Mouse (Mus musculus) hindbrain, postnatal 0 days (tissue): ENCODE measurements at regions not wholly inside any gene's neighbourhood (a gene's known extent, or its start where the extent isn't known, plus 50 kb on each side); places are given as distances from the start of the nearest gene placed in this dataset.

Experiments used
- ATAC-seq: fragments of 200-750 bp; cut with Nextera tagmentation; 2 replicates; pipeline ENCODE4 v1.8.0; 2017; ENCODE audit warnings: mild to moderate bottlenecking, moderate TSS enrichment, moderate library complexity
- DNase-seq: peaks from one replicate; pipeline ENCODE4 v3.0.0-alpha.2; 2015; ENCODE audit warnings: low spot score
- H3K27ac ChIP-seq: fragments of 300-500 bp; sonication (generic); 2 replicates; pipeline ENCODE4 v1.5.1; 2014; ENCODE audit warnings: mild to moderate bottlenecking
- H3K27me3 ChIP-seq: fragments of 300-500 bp; sonication (generic); 2 replicates; pipeline ENCODE4 v1.6.1; 2014; ENCODE audit warnings: low read length, mixed read lengths; ENCODE audit not compliant: insufficient read depth
- H3K36me3 ChIP-seq: fragments of 300-500 bp; sonication (generic); 2 replicates; pipeline ENCODE4 v1.6.1; 2014; ENCODE audit warnings: low read length, mixed read lengths; ENCODE audit not compliant: insufficient read depth
- H3K4me1 ChIP-seq: fragments of 300-500 bp; sonication (generic); 2 replicates; pipeline ENCODE4 v1.6.1; 2014; ENCODE audit warnings: antibody characterized with exemption, low read length, mixed read lengths; ENCODE audit not compliant: insufficient read depth
- H3K4me2 ChIP-seq: fragments of 300-500 bp; sonication (generic); 2 replicates; pipeline ENCODE4 v1.6.1; 2014; ENCODE audit warnings: low read depth, mild to moderate bottlenecking, low read length, moderate library complexity, mixed read lengths
- H3K4me3 ChIP-seq: fragments of 300-500 bp; sonication (generic); 2 replicates; pipeline ENCODE4 v1.5.1; 2014; ENCODE audit warnings: low read length
- H3K9ac ChIP-seq: fragments of 300-500 bp; sonication (generic); replicated peaks from 2 replicates; pipeline ENCODE4 v1.6.1; 2014; ENCODE audit warnings: mild to moderate bottlenecking, low read length, moderate library complexity, mixed read lengths
- H3K9me3 ChIP-seq: fragments of 300-500 bp; sonication (generic); 2 replicates; pipeline ENCODE4 v1.6.1; 2016; ENCODE audit warnings: low read length, mixed read lengths
- CTCF ChIP-seq: IDR thresholded peaks from 2 replicates; pipeline ENCODE4 v1.5.1; 2016; ENCODE audit warnings: antibody characterized with exemption, control low read depth, low read depth
- WGBS: fragments of 180-500 bp; shearing (Covaris S2); extraction: QIAGEN DNeasy Blood & Tissue Kit; methylation state at CpG from one replicate; pipeline ENCODE4 v1.1.7; 2014; 5-methylcytosine and 5-hydroxymethylcytosine counted together

DNA sequence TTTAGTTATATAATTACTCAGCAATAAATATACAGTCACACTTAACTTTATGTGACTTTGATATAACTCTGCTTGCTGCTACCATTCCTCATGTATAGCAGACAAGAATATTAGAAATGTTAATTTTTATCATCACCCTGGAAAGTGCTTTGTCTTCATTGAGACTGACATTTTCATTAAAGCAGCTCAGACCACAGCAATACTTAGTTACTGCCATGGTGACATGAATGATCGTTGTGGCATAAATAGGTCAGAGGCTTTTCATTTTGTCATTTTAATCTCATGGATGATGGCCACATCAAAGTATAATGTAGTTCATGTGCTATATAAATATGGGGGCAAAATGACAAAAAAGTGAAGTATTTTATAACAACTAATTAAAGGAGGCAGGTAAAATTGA is 498.1 kb downstream of the Slc22a22 start:
- no peak overlapping the region for H3K27ac ChIP-seq
- TF ChIP-seq CTCF: no peak
- H3K4me3 ChIP-seq: no peak overlapping the region
- H3K4me2 ChIP-seq: no peak overlapping the region
- no peaks in the 10 kb centered on the region for H3K27me3 ChIP-seq
- 41% methylated on average over 1 of the region's 1 CpGs for WGBS
- H3K4me1 ChIP-seq: no peaks in the 10 kb centered on the region
- DNase-seq (no peak), ATAC-seq (no peak)
- no peak overlapping the region for H3K9ac ChIP-seq
- H3K36me3 ChIP-seq: no peaks in the 10 kb centered on the region
- H3K9me3 ChIP-seq: no peaks in the 10 kb centered on the region

- H3K4me1 ChIP-seq: no peaks in the 10 kb centered on the region
- H3K4me3 ChIP-seq: no peak overlapping the region
- H3K4me2 ChIP-seq: no peak overlapping the region
- H3K36me3 ChIP-seq: no peaks in the 10 kb centered on the region
- H3K27me3 ChIP-seq: no peaks in the 10 kb centered on the region
- ATAC-seq: no peak
- H3K9me3 ChIP-seq: no peaks in the 10 kb centered on the region
- DNase-seq: no peak
- no peak overlapping the region for H3K9ac ChIP-seq
- WGBS: 45% methylated on average over 4 of the region's 4 CpGs
- no peak overlapping the region for H3K27ac ChIP-seq
- no peak for TF ChIP-seq CTCF
Measured at GRCm38 (mm10) chr15:56975446-56976433, 501.7 kb downstream of the Slc22a22 start.

DNA sequence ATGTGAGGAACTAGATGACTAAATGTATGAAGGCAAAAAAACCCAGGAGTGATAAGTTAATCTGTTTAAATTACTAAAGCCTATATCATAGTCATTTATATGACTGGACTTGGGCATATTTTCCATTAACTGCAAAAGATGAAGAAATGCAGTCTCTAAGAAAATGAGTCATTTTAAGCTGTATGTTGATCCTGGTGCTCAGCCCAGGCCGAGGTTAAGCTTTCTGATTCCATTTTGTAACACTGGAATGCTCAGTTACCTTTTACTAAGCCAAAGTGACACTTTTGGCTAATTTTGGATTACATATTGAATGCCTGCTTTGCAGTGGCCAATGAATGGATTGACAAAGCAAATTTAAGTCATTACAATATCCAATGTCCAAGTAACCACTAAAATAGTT is 507.3 kb downstream of the Slc22a22 start:
- Histone ChIP-seq H3K27ac (no peak overlapping the region), H3K4me1 (no peaks in the 10 kb centered on the region), H3K36me3 (no peaks in the 10 kb centered on the region), H3K4me2 (no peak overlapping the region), H3K4me3 (no peak overlapping the region), H3K27me3 (no peaks in the 10 kb centered on the region), H3K9ac (no peak overlapping the region), H3K9me3 (no peaks in the 10 kb centered on the region)
- 70% methylated on average over 1 of the region's 1 CpGs for whole genome bisulfite sequencing
- no peak for TF ChIP-seq CTCF
- no peak for DNase-seq
- ATAC-seq: no peak

GRCm38 (mm10) chr15:56956356-56956755 is 521.1 kb downstream of the Slc22a22 start:
- Histone ChIP-seq H3K4me3 (no peak overlapping the region), H3K27ac (no peak overlapping the region), H3K4me1 (no peaks in the 10 kb centered on the region), H3K27me3 (no peaks in the 10 kb centered on the region), H3K9ac (no peak overlapping the region), H3K9me3 (no peaks in the 10 kb centered on the region), H3K36me3 (no peaks in the 10 kb centered on the region), H3K4me2 (no peak overlapping the region)
- ATAC-seq (no peak), DNase-seq (no peak)
- WGBS: 89% methylated on average over 2 of the region's 2 CpGs
- TF ChIP-seq CTCF: no peak

DNA sequence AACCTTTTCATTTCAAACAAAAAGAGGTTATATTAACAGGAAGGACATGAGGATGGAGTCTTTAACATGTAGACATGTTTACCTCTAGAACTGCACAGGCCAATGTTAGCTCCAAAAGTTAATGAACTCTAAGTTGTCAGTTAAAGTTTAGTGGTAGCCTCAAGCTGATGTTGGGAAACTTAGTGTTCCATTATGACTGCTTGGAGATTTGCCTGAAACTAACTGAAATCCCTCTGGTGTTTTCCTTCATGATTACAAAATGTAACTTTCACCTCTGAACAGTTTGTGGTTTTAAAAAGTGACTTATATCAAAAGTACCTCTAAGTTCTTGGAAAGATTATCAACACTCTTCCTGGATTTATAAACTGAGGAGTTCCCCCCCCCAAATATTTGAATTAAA is 525.2 kb downstream of the Slc22a22 start:
- Histone ChIP-seq H3K36me3 (no peaks in the 10 kb centered on the region), H3K4me3 (no peak overlapping the region), H3K9ac (no peak overlapping the region), H3K27ac (no peak overlapping the region), H3K4me1 (no peaks in the 10 kb centered on the region), H3K27me3 (no peaks in the 10 kb centered on the region), H3K4me2 (no peak overlapping the region), H3K9me3 (no peaks in the 10 kb centered on the region)
- no peak for DNase-seq
- no peak for TF ChIP-seq CTCF
- ATAC-seq: no peak

- no peak overlapping the region for H3K4me2 ChIP-seq
- no peak for TF ChIP-seq CTCF
Measured at GRCm38 (mm10) chr15:56950824-56951223, 526.6 kb downstream of the Slc22a22 start.

GRCm38 (mm10) chr15:56940891-56941290 is 536.5 kb downstream of the Slc22a22 start:
- Histone ChIP-seq H3K4me3 (no peak overlapping the region), H3K27ac (no peak overlapping the region), H3K4me2 (no peak overlapping the region), H3K9ac (no peak overlapping the region), H3K36me3 (no peaks in the 10 kb centered on the region), H3K27me3 (no peaks in the 10 kb centered on the region), H3K4me1 (no peaks in the 10 kb centered on the region), H3K9me3 (no peaks in the 10 kb centered on the region)
- no peak for DNase-seq
- no peak for TF ChIP-seq CTCF
- no peak for ATAC-seq
- WGBS: 91% methylated on average over 1 of the region's 1 CpGs

More at GRCm38 (mm10) chr15:56950824-56951223, 526.6 kb downstream of the Slc22a22 start:
- Histone ChIP-seq H3K9ac (no peak overlapping the region), H3K4me1 (no peaks in the 10 kb centered on the region), H3K27me3 (no peaks in the 10 kb centered on the region), H3K9me3 (no peaks in the 10 kb centered on the region), H3K27ac (no peak overlapping the region), H3K4me3 (no peak overlapping the region), H3K36me3 (no peaks in the 10 kb centered on the region)
- ATAC-seq: no peak
- DNase-seq: no peak
- 95% methylated on average over 2 of the region's 2 CpGs for WGBS
